Mouse (Mus musculus): ENCODE measurements around the gene Xxylt1.

Gene Xxylt1

GRCm38 (mm10) chr16:30932196-30932595 lies 149.0 kb downstream of the Xxylt1 start:
- ATAC-seq (ENCODE audit: insufficient number of reproducible peaks, low FRiP score, low TSS enrichment), result no peak

DNA sequence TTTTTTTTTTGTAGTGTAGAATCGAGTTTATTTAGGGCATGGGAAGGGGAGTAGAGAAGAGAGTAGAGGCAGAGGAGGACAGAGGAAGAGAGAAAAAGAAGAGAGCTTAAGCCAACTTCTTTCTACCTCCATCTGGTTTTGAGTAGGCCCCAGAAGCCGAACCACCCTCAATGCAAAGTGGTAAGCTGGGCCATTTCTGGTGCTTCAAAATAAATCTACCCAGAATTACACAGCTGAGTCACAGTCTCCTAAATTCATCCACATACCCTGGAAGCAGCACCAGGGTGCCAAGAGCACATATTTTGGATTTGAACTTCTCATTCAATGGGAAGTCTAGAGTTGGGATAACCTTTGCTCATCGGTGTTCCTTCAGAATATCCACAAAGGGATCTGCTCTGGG lies 152.1 kb downstream of the Xxylt1 start:
- ATAC-seq (ENCODE audit: insufficient number of reproducible peaks, low FRiP score, low TSS enrichment), result no peak

DNA sequence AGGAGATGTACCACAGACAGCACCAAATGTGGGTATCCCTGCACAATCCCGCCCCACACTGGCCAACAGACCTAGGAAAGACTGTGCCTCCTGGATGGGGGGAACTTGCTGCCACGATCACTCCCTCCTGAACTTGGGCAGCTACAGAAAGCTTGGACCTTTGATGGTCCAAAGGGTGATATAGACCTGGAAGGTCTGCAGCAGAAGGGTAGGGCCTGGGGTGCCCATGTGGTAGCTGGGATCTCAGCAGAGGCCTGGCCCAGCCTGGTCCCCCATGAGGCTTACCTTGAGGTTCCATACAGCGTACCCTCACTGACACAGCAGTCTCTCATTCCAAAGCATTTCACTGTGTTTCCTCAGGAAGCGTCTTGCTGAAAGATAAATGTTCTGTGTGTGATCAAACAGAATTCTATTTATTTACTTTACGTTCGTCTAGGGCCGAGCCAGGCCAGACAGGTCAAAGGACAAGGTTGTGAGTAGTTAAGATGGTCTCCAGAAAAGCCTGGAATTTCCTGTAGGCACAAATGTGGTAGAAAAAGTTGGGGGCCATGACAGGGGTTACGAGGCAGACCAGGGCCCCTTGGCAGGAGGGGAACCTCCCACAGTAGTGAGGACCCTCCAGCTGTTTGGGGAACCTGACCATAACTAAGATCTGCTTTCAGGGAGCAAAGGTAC lies 153.0 kb downstream of the Xxylt1 start:
- ATAC-seq (ENCODE audit: insufficient number of reproducible peaks, low FRiP score, low TSS enrichment), result no peak

DNA sequence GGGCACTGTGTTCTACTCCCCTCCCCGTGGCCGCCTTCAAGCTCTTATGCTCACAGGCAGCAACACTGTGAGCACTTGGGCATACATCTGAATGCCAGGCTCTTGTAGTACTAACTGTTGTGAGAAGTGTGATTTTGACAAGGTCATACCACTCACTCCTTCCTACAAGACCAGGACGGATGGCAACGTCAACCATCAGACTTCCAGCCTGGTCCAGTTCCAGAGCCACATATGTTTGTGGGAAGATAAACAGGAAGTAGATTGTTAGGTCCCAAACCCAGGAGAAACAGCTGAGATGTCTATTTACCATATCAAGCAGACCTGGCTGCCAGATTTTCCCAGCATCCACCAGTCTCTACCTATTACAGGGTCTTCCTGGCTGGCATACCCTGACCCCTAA lies 155.7 kb downstream of the Xxylt1 start:
- ATAC-seq (ENCODE audit: insufficient number of reproducible peaks, low FRiP score, low TSS enrichment), result no peak

- no peak for ATAC-seq (ENCODE audit: insufficient number of reproducible peaks, low FRiP score, low TSS enrichment)
Observed at GRCm38 (mm10) chr16:30923899-30924298, 157.3 kb downstream of the Xxylt1 start.

GRCm38 (mm10) chr16:30922548-30922947 lies 158.7 kb downstream of the Xxylt1 start:
- no peak for ATAC-seq (ENCODE audit: insufficient number of reproducible peaks, low FRiP score, low TSS enrichment)

DNA sequence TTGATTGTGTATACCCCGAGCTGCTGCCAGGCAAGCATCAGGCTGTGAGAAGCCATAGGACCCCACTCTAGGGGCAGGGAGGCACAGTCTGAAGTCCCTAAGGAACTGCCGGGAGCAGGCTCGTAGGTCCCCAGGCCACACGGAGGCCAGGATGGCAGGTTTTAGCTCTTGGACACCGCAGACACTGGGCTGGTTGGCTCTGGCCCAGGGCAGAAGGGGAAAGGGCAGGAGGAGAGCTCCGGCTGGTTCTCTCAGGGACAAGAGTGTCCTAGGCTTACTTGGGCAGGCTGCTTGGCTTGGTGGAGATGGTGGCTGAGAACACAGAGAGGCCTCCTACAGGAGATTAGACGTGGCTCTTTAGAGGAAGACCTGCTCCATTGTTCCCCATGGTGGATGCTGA lies 162.4 kb downstream of the Xxylt1 start:
- ATAC-seq (ENCODE audit: insufficient number of reproducible peaks, low FRiP score, low TSS enrichment), result no peak

- no peak for ATAC-seq (ENCODE audit: insufficient number of reproducible peaks, low FRiP score, low TSS enrichment)
Observed at GRCm38 (mm10) chr16:30916931-30917330, 164.3 kb downstream of the Xxylt1 start.

GRCm38 (mm10) chr16:30915611-30916220 lies 165.5 kb downstream of the Xxylt1 start:
- ATAC-seq (ENCODE audit: insufficient number of reproducible peaks, low FRiP score, low TSS enrichment), result no peak

Data from cerebellum, adult (tissue).